ENCODE assay signal across 23 mouse cellular contexts in the genomic region with DNA sequence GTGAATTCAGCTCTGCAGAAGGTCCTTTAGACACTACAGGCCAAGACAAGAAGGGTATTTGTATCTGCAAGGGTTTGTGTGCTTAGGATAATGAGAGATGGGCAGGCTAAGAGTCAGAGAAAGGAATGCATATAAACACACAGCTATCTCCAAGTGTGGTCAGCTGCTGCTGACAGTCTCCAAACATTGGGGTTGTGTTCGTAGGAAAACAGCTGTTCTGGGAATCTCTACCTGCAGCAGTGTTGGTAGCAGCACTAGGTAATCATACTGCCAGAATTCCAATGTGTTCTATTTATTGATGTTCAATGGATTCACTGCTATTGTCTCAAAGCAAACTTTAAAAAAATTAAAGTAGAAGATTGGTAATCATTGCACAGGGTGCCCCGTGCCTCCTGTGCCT.
"Had no signal": no experiment of that assay in that cellular context is flagged by ENCODE, and none has a peak within 500 bp of the region (broad histone marks: within the 10 kb centered on the region; RNA-seq: fewer than 3 reads in every experiment).

No protein-coding gene starts in this region.

- H3K27ac ChIP-seq: hindbrain, embryonic 13.5 days; hindbrain, embryonic 15.5 days; hindbrain, postnatal 0 days; kidney, embryonic 15.5 days; kidney, postnatal 0 days; layer of hippocampus, adult 2 months; left cerebral cortex, adult 2 months; limb, embryonic 10.5 days; limb, embryonic 12.5 days; liver, embryonic 13.5 days had no signal

- H3K9me3 ChIP-seq: heart, embryonic 10.5 days; heart, embryonic 12.5 days; heart, embryonic 15.5 days; hindbrain, embryonic 13.5 days; hindbrain, embryonic 15.5 days; kidney, embryonic 15.5 days; limb, embryonic 10.5 days; limb, embryonic 12.5 days; liver, embryonic 13.5 days had no signal

- H3K4me1 ChIP-seq: hindbrain, embryonic 13.5 days; hindbrain, embryonic 15.5 days; kidney, embryonic 15.5 days; limb, embryonic 10.5 days; limb, embryonic 12.5 days; liver, embryonic 13.5 days had no signal

- DNase-seq: gastrocnemius, postnatal 14 days; gastrocnemius, postnatal 36 days; kidney, adult 11 months; kidney, adult 2 months; kidney, adult 9 months; kidney, postnatal 14 days; kidney, postnatal 36 days; liver; liver, embryonic 13.5 days had no signal

- H3K9ac ChIP-seq: heart, embryonic 12.5 days; hindbrain, embryonic 13.5 days; hindbrain, embryonic 15.5 days; kidney, embryonic 15.5 days; limb, embryonic 12.5 days; liver, embryonic 13.5 days had no signal

- ATAC-seq: hindbrain, postnatal 0 days; intestine, embryonic 16.5 days had no signal

- H3K4me2 ChIP-seq: hindbrain, embryonic 13.5 days; hindbrain, embryonic 15.5 days; kidney, embryonic 15.5 days; limb, embryonic 12.5 days; liver, embryonic 11.5 days; liver, embryonic 13.5 days had no signal

- H3K4me3 ChIP-seq: heart, embryonic 12.5 days; heart, embryonic 15.5 days; hindbrain, embryonic 13.5 days; hindbrain, embryonic 15.5 days; kidney, embryonic 15.5 days; layer of hippocampus, adult 2 months; left cerebral cortex, adult 2 months; limb, embryonic 10.5 days; limb, embryonic 12.5 days; liver, embryonic 13.5 days had no signal

- H3K36me3 ChIP-seq: heart, embryonic 10.5 days; heart, embryonic 12.5 days; heart, embryonic 15.5 days; hindbrain, embryonic 13.5 days; hindbrain, embryonic 15.5 days; kidney, embryonic 15.5 days; limb, embryonic 10.5 days; limb, embryonic 12.5 days; liver, embryonic 13.5 days had no signal

- H3K27me3 ChIP-seq: heart, embryonic 12.5 days; heart, embryonic 15.5 days; hindbrain, embryonic 13.5 days; hindbrain, embryonic 15.5 days; kidney, embryonic 15.5 days; limb, embryonic 12.5 days; liver, embryonic 13.5 days had no signal
